Mouse (Mus musculus) ES-Bruce4 (cell line): Measurements from ENCODE around the gene Endod1.

Experiments used
- CTCF ChIP-seq: IDR thresholded peaks from one replicate; pipeline ENCODE4 v1.8.1; 2011; ENCODE audit warnings: low read depth, low read length
- POLR2A ChIP-seq: IDR thresholded peaks from one replicate; pipeline ENCODE4 v1.8.1; 2011; ENCODE audit warnings: low read length; ENCODE audit not compliant: insufficient read depth

- TF ChIP-seq CTCF (no peak), POLR2A (no peak)
Measured at GRCm38 (mm10) chr9:14367850-14368249, 13.5 kb downstream of the Endod1 start.
